Mouse (Mus musculus): ENCODE data around the gene Zfp57. TPM values are rescaled to one million over a fixed set of nuclear protein-coding genes. Genes with fewer than 3 reads are reported as not detected.
"Not testable (repeated sequence)": the region's sequence is repeated elsewhere in the genome, so short reads cannot be mapped to it uniquely, and the experiment has no call there.

The Zfp57 gene
- polyA plus RNA-seq, 1 experiment = 11.6 TPM

DNA sequence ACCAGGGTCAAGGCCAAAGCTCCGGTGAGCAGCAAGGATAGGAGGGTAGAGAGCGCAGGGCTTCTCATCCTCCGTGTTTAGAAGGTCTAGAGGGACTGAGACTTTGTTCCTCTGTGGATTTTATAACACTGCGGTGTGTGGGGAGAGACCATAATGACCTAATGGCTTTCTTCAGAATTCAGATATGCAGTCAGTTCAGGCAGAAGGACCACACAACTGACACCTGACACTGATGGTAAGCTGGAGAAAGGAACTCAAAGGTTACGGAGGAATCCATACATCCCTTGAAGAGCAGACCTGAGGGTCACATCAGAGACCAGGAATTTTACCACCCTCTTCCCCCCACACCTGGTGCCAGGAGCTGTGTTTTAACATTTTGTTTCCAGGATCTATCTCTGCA lies 11.5 kb upstream of the Zfp57 start, which contains the start of gene H2-M5:
TSS of gene H2-M5 (minus strand) at position 101 of the 400 bp plus-strand sequence.
- no peaks in the 10 kb centered on the region for H3K36me3 ChIP-seq (ENCODE audit: control insufficient read depth, insufficient read depth)
- H3K27me3 ChIP-seq (ENCODE audit: control insufficient read depth, insufficient read depth, insufficient read length) = peaks cover 20% of the 10 kb centered on the region
- no peaks in the 10 kb centered on the region for H3K79me2 ChIP-seq (ENCODE audit: control insufficient read depth, insufficient read depth)
- no peak within 1 kb of the TSS for H3K4me3 ChIP-seq (ENCODE audit: insufficient read depth, poor library complexity, severe bottlenecking)
- no peak for TF ChIP-seq FOSL1 (IDR thresholded peaks at IDR 0.05; ENCODE audit: insufficient read depth, low read length, poor library complexity, severe bottlenecking)
- no peak for TF ChIP-seq USF1 (IDR thresholded peaks at IDR 0.05; ENCODE audit: low read depth)
- no peak for TF ChIP-seq CTCF (IDR thresholded peaks at IDR 0.05; ENCODE audit: control insufficient read depth, insufficient read depth, insufficient read length)
- no peak for TF ChIP-seq CEBPB (IDR thresholded peaks at IDR 0.05; ENCODE audit: low read depth)
- TF ChIP-seq MYOG (IDR thresholded peaks at IDR 0.05; ENCODE audit: control insufficient read depth, extremely low read depth, insufficient read length) = no peak
- no peak within 1 kb of the TSS for H3ac ChIP-seq (ENCODE audit: control insufficient read depth, insufficient read length, low read depth)
- H3K79me3 ChIP-seq (ENCODE audit: low read depth) = no peaks in the 10 kb centered on the region

DNA sequence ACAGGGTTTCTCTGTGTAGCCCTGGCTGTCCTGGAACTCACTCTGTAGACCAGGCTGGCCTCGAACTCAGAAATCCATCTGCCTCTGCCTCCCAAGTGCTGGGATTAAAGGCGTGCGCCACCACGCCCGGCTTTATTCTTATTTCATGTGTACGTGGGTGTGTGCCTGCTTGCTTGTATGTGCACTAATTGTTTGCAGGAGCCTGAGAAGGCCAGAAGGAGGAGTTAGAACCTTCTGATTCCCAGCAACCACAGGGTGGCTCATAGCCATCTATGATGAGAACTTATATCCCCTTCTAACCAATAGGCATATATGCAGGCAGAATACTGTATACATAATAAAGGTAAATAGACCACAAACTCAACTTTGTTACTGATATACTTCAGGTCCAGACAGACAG lies 10.3 kb upstream of the Zfp57 start:
- not testable (repeated sequence) for H3K4me3 ChIP-seq (ENCODE audit: insufficient read depth, poor library complexity, severe bottlenecking); H3K79me2 ChIP-seq (ENCODE audit: control insufficient read depth, insufficient read depth)
- H3K27me3 ChIP-seq (ENCODE audit: control insufficient read depth, insufficient read depth, insufficient read length) = peaks cover 17% of the 10 kb centered on the region

DNA sequence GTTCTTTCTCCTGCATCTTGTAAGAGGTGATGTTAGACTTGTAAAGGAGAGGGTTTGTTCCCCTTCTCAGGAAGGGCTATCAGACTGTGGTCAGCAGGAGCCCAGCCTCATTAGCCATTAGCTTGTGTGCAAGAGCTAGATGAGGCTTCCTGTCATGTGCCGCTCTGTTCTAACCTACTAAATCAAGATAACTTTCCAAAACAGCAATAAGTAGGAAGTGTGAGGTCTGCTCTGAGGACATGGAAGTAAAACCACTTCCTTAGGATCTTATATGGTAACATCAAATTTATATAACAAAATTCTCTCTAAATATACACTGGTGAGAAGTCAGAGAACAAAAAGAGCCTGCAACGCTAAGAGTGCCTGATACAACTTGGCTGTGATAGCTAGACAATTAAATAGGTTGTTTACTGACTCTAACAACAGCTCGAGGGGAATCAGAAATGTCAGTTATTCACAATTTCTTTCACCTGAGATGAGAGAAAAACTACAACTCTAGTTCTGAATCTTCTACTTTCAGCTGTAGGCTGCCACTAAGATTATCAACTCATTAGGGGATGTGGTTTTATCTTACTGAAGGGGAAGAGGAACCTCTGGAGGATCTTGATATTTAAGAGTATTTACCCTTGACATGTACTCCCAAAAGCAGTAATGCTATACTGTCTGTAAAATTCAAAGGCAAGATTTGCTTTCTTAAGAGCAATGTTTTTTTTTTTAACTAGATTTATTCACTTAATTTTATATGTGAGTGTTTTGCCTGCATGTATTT lies 8.4 kb upstream of the Zfp57 start:
- TF ChIP-seq USF1 (IDR thresholded peaks at IDR 0.05; ENCODE audit: low read depth) = no peak
- no peak for TF ChIP-seq MYOG (IDR thresholded peaks at IDR 0.05; ENCODE audit: control insufficient read depth, extremely low read depth, insufficient read length)
- no peak for TF ChIP-seq MAX (IDR thresholded peaks at IDR 0.05)
- TF ChIP-seq MYOD1 (IDR thresholded peaks at IDR 0.05; ENCODE audit: control insufficient read depth, insufficient read length, low read depth) = no peak
- no peak for TF ChIP-seq FOSL1 (IDR thresholded peaks at IDR 0.05; ENCODE audit: insufficient read depth, low read length, poor library complexity, severe bottlenecking)
- H3K4me3 ChIP-seq (ENCODE audit: insufficient read depth, poor library complexity, severe bottlenecking) = no peak overlapping the region
- no peaks in the 10 kb centered on the region for H3K79me2 ChIP-seq (ENCODE audit: control insufficient read depth, insufficient read depth)
- peaks cover 13% of the 10 kb centered on the region for H3K27me3 ChIP-seq (ENCODE audit: control insufficient read depth, insufficient read depth, insufficient read length)
- no peaks in the 10 kb centered on the region for H3K79me3 ChIP-seq (ENCODE audit: low read depth)
- no peak overlapping the region for H3ac ChIP-seq (ENCODE audit: control insufficient read depth, insufficient read length, low read depth)
- H3K36me3 ChIP-seq (ENCODE audit: control insufficient read depth, insufficient read depth) = no peaks in the 10 kb centered on the region

More for the DNA sequence above, 10.3 kb upstream of the Zfp57 start:
- not testable (repeated sequence) for H3K36me3 ChIP-seq (ENCODE audit: control insufficient read depth, insufficient read depth); H3ac ChIP-seq (ENCODE audit: control insufficient read depth, insufficient read length, low read depth); H3K79me3 ChIP-seq (ENCODE audit: low read depth)

DNA sequence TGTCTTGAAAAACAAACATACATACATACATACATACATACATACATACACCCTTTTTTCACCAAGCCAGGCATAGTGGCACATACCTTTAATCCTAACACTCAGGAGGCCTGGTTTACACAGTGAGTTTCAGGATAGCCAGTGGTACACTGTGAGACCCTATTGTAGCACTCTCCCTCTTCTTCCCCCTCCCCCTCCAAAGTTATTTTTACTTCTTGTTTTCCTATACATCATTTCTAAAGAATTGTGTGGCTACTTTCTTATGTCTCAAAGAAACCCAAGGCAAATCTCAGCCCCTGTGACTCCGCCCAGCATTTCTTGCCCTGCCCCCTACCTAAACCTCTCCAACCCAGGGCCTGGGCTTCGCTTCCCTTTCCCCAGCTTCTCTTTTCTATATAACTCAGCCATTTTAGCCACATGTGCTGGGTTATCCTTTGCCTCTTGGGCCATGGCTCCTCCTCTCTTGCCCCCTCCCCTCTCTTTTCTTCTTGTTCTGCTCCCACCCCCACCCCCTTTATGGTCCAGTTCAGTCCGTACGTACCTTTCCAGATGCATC lies 7.1 kb upstream of the Zfp57 start:
- Histone ChIP-seq H3K79me3 (ENCODE audit: low read depth) (no peaks in the 10 kb centered on the region), H3K79me2 (ENCODE audit: control insufficient read depth, insufficient read depth) (no peaks in the 10 kb centered on the region), H3K4me3 (ENCODE audit: insufficient read depth, poor library complexity, severe bottlenecking) (no peak overlapping the region), H3ac (ENCODE audit: control insufficient read depth, insufficient read length, low read depth) (no peak overlapping the region), H3K36me3 (ENCODE audit: control insufficient read depth, insufficient read depth) (no peaks in the 10 kb centered on the region), H3K27me3 (ENCODE audit: control insufficient read depth, insufficient read depth, insufficient read length) (peaks cover 4% of the 10 kb centered on the region)
- no peak for TF ChIP-seq CTCF (IDR thresholded peaks at IDR 0.05; ENCODE audit: control insufficient read depth, insufficient read depth, insufficient read length)
- TF ChIP-seq MAX (IDR thresholded peaks at IDR 0.05) = no peak
- no peak for TF ChIP-seq FOSL1 (IDR thresholded peaks at IDR 0.05; ENCODE audit: insufficient read depth, low read length, poor library complexity, severe bottlenecking)
- no peak for TF ChIP-seq CEBPB (IDR thresholded peaks at IDR 0.05; ENCODE audit: low read depth)
- TF ChIP-seq MYOG (IDR thresholded peaks at IDR 0.05; ENCODE audit: control insufficient read depth, extremely low read depth, insufficient read length) = no peak
- no peak for TF ChIP-seq USF1 (IDR thresholded peaks at IDR 0.05; ENCODE audit: low read depth)
- no peak for TF ChIP-seq MYOD1 (IDR thresholded peaks at IDR 0.05; ENCODE audit: control insufficient read depth, insufficient read length, low read depth)

DNA sequence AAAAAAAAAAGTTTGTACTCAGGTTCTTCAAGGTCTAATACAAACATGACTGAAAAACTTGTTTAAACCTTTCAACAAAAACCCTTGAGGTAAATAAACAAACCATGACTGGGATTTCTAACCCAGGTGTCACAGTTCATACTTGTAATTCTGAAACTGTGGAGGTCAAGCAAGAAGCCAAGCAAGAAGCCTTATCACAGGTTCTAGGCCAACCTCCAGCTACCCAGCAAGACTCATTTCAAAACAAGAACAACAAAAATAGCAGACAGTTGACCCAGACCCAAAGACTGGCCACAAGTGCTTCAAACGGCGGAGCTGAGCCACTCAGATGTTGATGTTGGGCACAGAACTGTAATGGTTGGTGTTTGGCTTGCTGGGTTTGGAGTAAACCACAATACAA lies 6.4 kb upstream of the Zfp57 start:
- H3K27me3 ChIP-seq (ENCODE audit: control insufficient read depth, insufficient read depth, insufficient read length) = no peaks in the 10 kb centered on the region
- H3K79me3 ChIP-seq (ENCODE audit: low read depth) = no peaks in the 10 kb centered on the region
- TF ChIP-seq CTCF (IDR thresholded peaks at IDR 0.05; ENCODE audit: control insufficient read depth, insufficient read depth, insufficient read length) (no peak), MYOD1 (IDR thresholded peaks at IDR 0.05; ENCODE audit: control insufficient read depth, insufficient read length, low read depth) (no peak)

DNA sequence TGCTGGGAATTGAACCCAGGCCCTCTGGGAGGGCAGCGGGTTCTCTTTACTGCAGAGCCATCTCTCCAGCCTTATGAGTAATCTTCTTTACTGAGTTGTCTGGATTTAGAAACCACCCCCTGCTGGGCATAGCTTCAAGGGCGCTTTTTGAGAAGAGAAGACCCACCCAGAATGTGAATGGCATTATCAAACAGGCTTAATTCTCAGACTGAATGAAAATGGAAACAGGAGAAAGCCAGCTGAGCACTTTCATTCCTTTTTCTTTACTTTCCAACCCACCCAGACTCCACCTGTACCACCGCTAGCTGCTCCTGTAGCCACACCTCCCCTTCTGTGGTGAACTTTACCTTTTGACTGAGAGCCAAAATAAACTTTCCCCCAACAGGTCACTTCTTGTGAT lies 5.5 kb upstream of the Zfp57 start:
- Histone ChIP-seq H3K36me3 (ENCODE audit: control insufficient read depth, insufficient read depth) (no peaks in the 10 kb centered on the region), H3ac (ENCODE audit: control insufficient read depth, insufficient read length, low read depth) (no peak overlapping the region), H3K79me3 (ENCODE audit: low read depth) (no peaks in the 10 kb centered on the region), H3K27me3 (ENCODE audit: control insufficient read depth, insufficient read depth, insufficient read length) (no peaks in the 10 kb centered on the region), H3K4me3 (ENCODE audit: insufficient read depth, poor library complexity, severe bottlenecking) (no peak overlapping the region), H3K79me2 (ENCODE audit: control insufficient read depth, insufficient read depth) (no peaks in the 10 kb centered on the region)
- TF ChIP-seq MYOD1 (IDR thresholded peaks at IDR 0.05; ENCODE audit: control insufficient read depth, insufficient read length, low read depth) (no peak), CEBPB (IDR thresholded peaks at IDR 0.05; ENCODE audit: low read depth) (no peak), MAX (IDR thresholded peaks at IDR 0.05) (no peak)

More for the DNA sequence above, 6.4 kb upstream of the Zfp57 start:
- no peaks in the 10 kb centered on the region for H3K36me3 ChIP-seq (ENCODE audit: control insufficient read depth, insufficient read depth)
- no peak overlapping the region for H3K4me3 ChIP-seq (ENCODE audit: insufficient read depth, poor library complexity, severe bottlenecking)
- no peak overlapping the region for H3ac ChIP-seq (ENCODE audit: control insufficient read depth, insufficient read length, low read depth)
- H3K79me2 ChIP-seq (ENCODE audit: control insufficient read depth, insufficient read depth) = no peaks in the 10 kb centered on the region

Measured in C2C12 (cell line).